Mouse (Mus musculus) megakaryocyte, embryonic 14.5 days (primary cell): ENCODE measurements around the gene Arhgap8.

Experiments
- FLI1 ChIP-seq: IDR thresholded peaks from 2 replicates; pipeline ENCODE4 v1.6.1; 2012; ENCODE audit warnings: low read length, inconsistent platforms, mixed read lengths
- GATA1 ChIP-seq: IDR thresholded peaks from 3 replicates; pipeline ENCODE4 v1.6.1; 2012; ENCODE audit warnings: mixed read lengths, low read length, inconsistent platforms, borderline replicate concordance

GRCm38 (mm10) chr15:84784812-84785211 lies 65.0 kb downstream of the Arhgap8 start:
- TF ChIP-seq GATA1, result no peak
- TF ChIP-seq FLI1, result no peak
